Mouse (Mus musculus) erythroblast, embryonic 14.5 days (primary cell): ENCODE data around the gene Dnaic2.

Source experiments
- GATA1 ChIP-seq: IDR thresholded peaks from 2 replicates; pipeline ENCODE4 v1.6.1; 2012; ENCODE audit warnings: low read length, inconsistent platforms, mixed read lengths
- TAL1 ChIP-seq: IDR thresholded peaks from 3 replicates; pipeline ENCODE4 v1.6.1; 2012; ENCODE audit warnings: low read length, inconsistent platforms, mixed read lengths

GRCm38 (mm10) chr11:114684627-114685373 lies 42.4 kb upstream of the Dnaic2 start:
- TF ChIP-seq GATA1, result no peak
- no peak for TF ChIP-seq TAL1
